Mouse (Mus musculus) forebrain, embryonic 13.5 days (tissue): Measurements from ENCODE around the gene Apol7a. TPM values are rescaled to one million over a fixed set of nuclear protein-coding genes. Genes with fewer than 3 reads are reported as not detected.

ENCODE experiments used
- ATAC-seq: fragments of 200-750 bp; cut with Nextera tagmentation; 2 replicates; pipeline ENCODE4 v1.8.0; 2017
- H3K27ac ChIP-seq: fragments of 300-500 bp; sonication (generic); 2 replicates; pipeline ENCODE4 v1.5.1; 2015; ENCODE audit warnings: inconsistent platforms, mild to moderate bottlenecking, moderate library complexity
- H3K27me3 ChIP-seq: fragments of 300-500 bp; sonication (generic); 2 replicates; pipeline ENCODE4 v1.6.1; 2015; ENCODE audit warnings: mild to moderate bottlenecking, inconsistent platforms
- H3K36me3 ChIP-seq: fragments of 300-500 bp; sonication (generic); 2 replicates; pipeline ENCODE4 v1.6.1; 2015; ENCODE audit warnings: mild to moderate bottlenecking, inconsistent platforms; ENCODE audit not compliant: poor library complexity, severe bottlenecking
- H3K4me1 ChIP-seq: fragments of 300-500 bp; sonication (generic); 2 replicates; pipeline ENCODE4 v1.6.1; 2015; ENCODE audit warnings: inconsistent platforms
- H3K4me2 ChIP-seq: fragments of 300-500 bp; sonication (generic); 2 replicates; pipeline ENCODE4 v1.6.1; 2015; ENCODE audit warnings: inconsistent platforms, mild to moderate bottlenecking, moderate library complexity
- H3K4me3 ChIP-seq: fragments of 300-500 bp; sonication (generic); 2 replicates; pipeline ENCODE4 v1.5.1; 2015; ENCODE audit warnings: mild to moderate bottlenecking, inconsistent platforms
- H3K9ac ChIP-seq: fragments of 300-500 bp; sonication (generic); 2 replicates; pipeline ENCODE4 v1.6.1; 2015; ENCODE audit warnings: mild to moderate bottlenecking, inconsistent platforms
- H3K9me3 ChIP-seq: fragments of 300-500 bp; sonication (generic); replicated peaks from 2 replicates; pipeline ENCODE4 v1.6.1; 2016; ENCODE audit warnings: inconsistent platforms
- WGBS: fragments of 180-500 bp; shearing (Covaris S2); methylation state at CpG from one replicate; pipeline ENCODE4 v1.1.7; 2015; 5-methylcytosine and 5-hydroxymethylcytosine counted together
- polyA plus RNA-seq: library from polyadenylated mRNA; unstranded; fragments of >200 nt; fragmentation: Nextera tagmentation; extraction: Ambion mirVana; gene quantifications from 2 replicates; pipeline ENCODE4 v1.2.1, GENCODE M21; 2015

Apol7a gene
- polyA plus RNA-seq, 1 experiment from 2014 or later = not detected

- no peaks in the 10 kb centered on the region for H3K36me3 ChIP-seq
- ATAC-seq = no peak
- 85% methylated on average over 6 of the region's 6 CpGs for WGBS
Observed at GRCm38 (mm10) chr15:77342005-77342404, 56.9 kb downstream of the Apol7a start.

GRCm38 (mm10) chr15:77340581-77340980 is 58.3 kb downstream of the Apol7a start:
- no peak overlapping the region for H3K27ac ChIP-seq
- no peak for ATAC-seq
- no peaks in the 10 kb centered on the region for H3K9me3 ChIP-seq
- H3K4me3 ChIP-seq = no peak overlapping the region
- no peak overlapping the region for H3K4me2 ChIP-seq
- H3K27me3 ChIP-seq = peaks cover 3% of the 10 kb centered on the region; the same call in 1 of the 2 replicates
- H3K36me3 ChIP-seq = no peaks in the 10 kb centered on the region
- H3K9ac ChIP-seq = no peak overlapping the region
- peaks cover 31% of the 10 kb centered on the region for H3K4me1 ChIP-seq

More at GRCm38 (mm10) chr15:77342005-77342404, 56.9 kb downstream of the Apol7a start:
- Histone ChIP-seq H3K9me3 (no peaks in the 10 kb centered on the region), H3K4me2 (no peak overlapping the region), H3K4me3 (no peak overlapping the region), H3K4me1 (peaks cover 19% of the 10 kb centered on the region), H3K27me3 (peaks cover 3% of the 10 kb centered on the region; the same call in 1 of the 2 replicates), H3K9ac (no peak overlapping the region), H3K27ac (no peak overlapping the region)

GRCm38 (mm10) chr15:77338924-77339429 is 59.9 kb downstream of the Apol7a start:
- Histone ChIP-seq H3K4me3 (no peak overlapping the region), H3K27ac (no peak overlapping the region), H3K9me3 (no peaks in the 10 kb centered on the region), H3K27me3 (peaks cover 3% of the 10 kb centered on the region; the same call in 1 of the 2 replicates), H3K36me3 (no peaks in the 10 kb centered on the region), H3K4me1 (peaks cover 26% of the 10 kb centered on the region), H3K9ac (no peak overlapping the region), H3K4me2 (no peak overlapping the region)
- 84% methylated on average over 8 of the region's 8 CpGs for WGBS
- no peak for ATAC-seq

- no peak overlapping the region for H3K4me2 ChIP-seq
- no peak overlapping the region for H3K27ac ChIP-seq
- H3K4me3 ChIP-seq = no peak overlapping the region
- H3K27me3 ChIP-seq = peaks cover 3% of the 10 kb centered on the region; the same call in 1 of the 2 replicates
- H3K9ac ChIP-seq = no peak overlapping the region
- H3K4me1 ChIP-seq = peaks cover 21% of the 10 kb centered on the region
- H3K9me3 ChIP-seq = no peaks in the 10 kb centered on the region
- no peak for ATAC-seq
- H3K36me3 ChIP-seq = no peaks in the 10 kb centered on the region
- 76% methylated on average over 7 of the region's 7 CpGs for WGBS
Observed at GRCm38 (mm10) chr15:77338451-77338850, 60.5 kb downstream of the Apol7a start.

Other genes starting within 250 kb of the Apol7a start
- gene Rbfox2, start 92.1 kb downstream of the Apol7a start, polyA plus RNA-seq = 116 and 122 TPM in 2 replicates
- gene Apol9a, start 12.0 kb upstream of the Apol7a start, polyA plus RNA-seq = not detected in 2 replicates
- not detected in 2 replicates for gene Apol7b, start 48.4 kb upstream of the Apol7a start, polyA plus RNA-seq
- not detected in 2 replicates for gene Apol10a, start 77.9 kb upstream of the Apol7a start, polyA plus RNA-seq
- not detected in 2 replicates for gene Apol11a, start 109.2 kb upstream of the Apol7a start, polyA plus RNA-seq
- not detected in 2 replicates for gene Apol7c, start 134.2 kb upstream of the Apol7a start, polyA plus RNA-seq
- gene 1700025B11Rik, start 162.8 kb upstream of the Apol7a start, polyA plus RNA-seq = not detected in 2 replicates
- 0.09 TPM in 1 of 2 replicates, not detected in the other for gene Apol10b, start 197.0 kb upstream of the Apol7a start, polyA plus RNA-seq
- not detected in 2 replicates for gene Gm36245, start 200.1 kb upstream of the Apol7a start, polyA plus RNA-seq
- 0.11 TPM in 1 of 2 replicates, not detected in the other for gene Apol11b, start 244.2 kb upstream of the Apol7a start, polyA plus RNA-seq